Mouse (Mus musculus) embryonic fibroblast, embryonic 13.5 days (primary cell): ENCODE measurements around the gene Bnc2.

Experiments
- CTCF ChIP-seq: IDR thresholded peaks from 2 replicates; pipeline ENCODE4 v1.5.1; 2011; ENCODE audit warnings: mild to moderate bottlenecking, control low read depth, low read length, moderate library complexity, borderline replicate concordance; ENCODE audit not compliant: insufficient read depth
- POLR2A ChIP-seq: IDR thresholded peaks from 2 replicates; pipeline ENCODE4 v1.6.1; 2011; ENCODE audit warnings: low read depth, mild to moderate bottlenecking, control low read depth, low read length, moderate library complexity

DNA sequence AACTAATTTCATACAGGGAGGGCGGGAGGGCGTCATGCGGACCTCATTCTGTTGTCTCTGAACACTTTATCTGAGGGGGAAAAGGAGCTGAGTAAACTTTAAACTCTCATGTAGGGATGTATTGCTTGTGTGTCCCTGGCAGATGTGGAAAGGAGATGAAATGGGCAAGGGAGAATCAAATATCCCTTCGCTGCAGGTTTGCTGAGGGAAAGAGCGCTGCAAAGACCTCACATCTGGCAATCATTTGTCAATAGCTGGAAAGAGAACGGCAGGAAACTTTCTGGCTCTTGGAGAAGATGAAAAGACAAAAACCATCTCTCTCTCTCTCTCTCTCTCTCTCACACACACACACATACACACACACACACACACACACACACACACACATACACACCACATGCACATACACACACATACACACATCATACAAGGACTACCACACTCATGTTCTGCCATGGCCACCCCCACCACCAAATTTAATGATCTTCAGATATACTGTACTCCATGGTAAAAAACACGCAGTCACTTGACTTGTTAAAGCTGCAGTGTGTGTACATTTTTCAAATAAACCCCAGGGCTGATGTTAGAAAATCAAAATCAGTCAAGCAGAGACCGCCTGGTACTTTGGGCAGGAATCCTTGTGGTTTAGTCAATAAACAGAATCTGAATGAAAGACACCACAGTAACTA is 172.3 kb downstream of the Bnc2 start:
- TF ChIP-seq POLR2A = no peak
- no peak for TF ChIP-seq CTCF
